Mouse (Mus musculus): ENCODE results near the gene Unc93a.
"Not testable (repeated sequence)": the region's sequence is repeated elsewhere in the genome, so short reads cannot be mapped to it uniquely, and the experiment has no call there.

Unc93a gene

GRCm38 (mm10) chr17:13131710-13132109 is at the start of gene Unc93a:
Gene Unc93a (minus strand): TSS chr17:13131810.
- in situ Hi-C loops (cut with MboI; ENCODE audit: low pct_unique_long_range_greater_than_20kb in 1 of 2, low sequenced_read_pairs in 2 of 2, unreplicated experiment in 1 of 2) = not testable (repeated sequence)

GRCm38 (mm10) chr17:13180491-13180890 is 48.9 kb upstream of the Unc93a start:
- in situ Hi-C loops (cut with MboI; ENCODE audit: low pct_unique_long_range_greater_than_20kb in 1 of 2, low sequenced_read_pairs in 2 of 2, unreplicated experiment in 1 of 2) = not testable (repeated sequence)

- in situ Hi-C loops (cut with MboI; ENCODE audit: low pct_unique_long_range_greater_than_20kb in 1 of 2, low sequenced_read_pairs in 2 of 2, unreplicated experiment in 1 of 2) = not testable (repeated sequence)
Observed at GRCm38 (mm10) chr17:13179021-13179420, 47.4 kb upstream of the Unc93a start.

- in situ Hi-C loops (cut with MboI; ENCODE audit: low pct_unique_long_range_greater_than_20kb in 1 of 2, low sequenced_read_pairs in 2 of 2, unreplicated experiment in 1 of 2) = not testable (repeated sequence)
Observed at GRCm38 (mm10) chr17:13177796-13178195, 46.2 kb upstream of the Unc93a start.

- in situ Hi-C loops (cut with MboI; ENCODE audit: low pct_unique_long_range_greater_than_20kb in 1 of 2, low sequenced_read_pairs in 2 of 2, unreplicated experiment in 1 of 2) = not testable (repeated sequence)
Observed at GRCm38 (mm10) chr17:13175609-13176008, 44.0 kb upstream of the Unc93a start.

- in situ Hi-C loops (cut with MboI; ENCODE audit: low pct_unique_long_range_greater_than_20kb in 1 of 2, low sequenced_read_pairs in 2 of 2, unreplicated experiment in 1 of 2) = not testable (repeated sequence)
Observed at GRCm38 (mm10) chr17:13174029-13174428, 42.4 kb upstream of the Unc93a start.

- in situ Hi-C loops (cut with MboI; ENCODE audit: low pct_unique_long_range_greater_than_20kb in 1 of 2, low sequenced_read_pairs in 2 of 2, unreplicated experiment in 1 of 2) = not testable (repeated sequence)
Observed at GRCm38 (mm10) chr17:13173578-13173977, 42.0 kb upstream of the Unc93a start.

GRCm38 (mm10) chr17:13146128-13146527 is 14.5 kb upstream of the Unc93a start:
- in situ Hi-C loops (cut with MboI; ENCODE audit: low pct_unique_long_range_greater_than_20kb in 1 of 2, low sequenced_read_pairs in 2 of 2, unreplicated experiment in 1 of 2) = not testable (repeated sequence)

GRCm38 (mm10) chr17:13144580-13145215 is 13.1 kb upstream of the Unc93a start:
- in situ Hi-C loops (cut with MboI; ENCODE audit: low pct_unique_long_range_greater_than_20kb in 1 of 2, low sequenced_read_pairs in 2 of 2, unreplicated experiment in 1 of 2) = not testable (repeated sequence)

GRCm38 (mm10) chr17:13142665-13143064 is 11.1 kb upstream of the Unc93a start:
- in situ Hi-C loops (cut with MboI; ENCODE audit: low pct_unique_long_range_greater_than_20kb in 1 of 2, low sequenced_read_pairs in 2 of 2, unreplicated experiment in 1 of 2) = not testable (repeated sequence)

GRCm38 (mm10) chr17:13135356-13135755 is 3.7 kb upstream of the Unc93a start:
- in situ Hi-C loops (cut with MboI; ENCODE audit: low pct_unique_long_range_greater_than_20kb in 1 of 2, low sequenced_read_pairs in 2 of 2, unreplicated experiment in 1 of 2) = not testable (repeated sequence)

- in situ Hi-C loops (cut with MboI; ENCODE audit: low pct_unique_long_range_greater_than_20kb in 1 of 2, low sequenced_read_pairs in 2 of 2, unreplicated experiment in 1 of 2) = not testable (repeated sequence)
Observed at GRCm38 (mm10) chr17:13132352-13132751, 742 bp upstream of the Unc93a start.

- in situ Hi-C loops (cut with MboI; ENCODE audit: low pct_unique_long_range_greater_than_20kb in 1 of 2, low sequenced_read_pairs in 2 of 2, unreplicated experiment in 1 of 2) = not testable (repeated sequence)
Observed at GRCm38 (mm10) chr17:13129737-13130465, 1.7 kb downstream of the Unc93a start.

- in situ Hi-C loops (cut with MboI; ENCODE audit: low pct_unique_long_range_greater_than_20kb in 1 of 2, low sequenced_read_pairs in 2 of 2, unreplicated experiment in 1 of 2) = not testable (repeated sequence)
Observed at GRCm38 (mm10) chr17:13129324-13129723, 2.3 kb downstream of the Unc93a start.

GRCm38 (mm10) chr17:13124241-13124640 is 7.4 kb downstream of the Unc93a start:
- in situ Hi-C loops (cut with MboI; ENCODE audit: low pct_unique_long_range_greater_than_20kb in 1 of 2, low sequenced_read_pairs in 2 of 2, unreplicated experiment in 1 of 2) = not testable (repeated sequence)

- in situ Hi-C loops (cut with MboI; ENCODE audit: low pct_unique_long_range_greater_than_20kb in 1 of 2, low sequenced_read_pairs in 2 of 2, unreplicated experiment in 1 of 2) = not testable (repeated sequence)
Observed at GRCm38 (mm10) chr17:13123308-13124038, 8.1 kb downstream of the Unc93a start.

- in situ Hi-C loops (cut with MboI; ENCODE audit: low pct_unique_long_range_greater_than_20kb in 1 of 2, low sequenced_read_pairs in 2 of 2, unreplicated experiment in 1 of 2) = not testable (repeated sequence)
Observed at GRCm38 (mm10) chr17:13112504-13113291, 18.9 kb downstream of the Unc93a start.

GRCm38 (mm10) chr17:13106563-13106962 is 25.0 kb downstream of the Unc93a start:
- in situ Hi-C loops (cut with MboI; ENCODE audit: low pct_unique_long_range_greater_than_20kb in 1 of 2, low sequenced_read_pairs in 2 of 2, unreplicated experiment in 1 of 2) = not testable (repeated sequence)
